Mouse (Mus musculus) liver, embryonic 11.5 days (tissue): ENCODE results near the gene Prpf18. TPM values are rescaled to one million over a fixed set of nuclear protein-coding genes. Genes with fewer than 3 reads are reported as not detected.

Experiments used
- ATAC-seq: fragments of 200-750 bp; cut with Nextera tagmentation; replicated peaks from 2 replicates; pipeline ENCODE4 v1.8.0; 2017; ENCODE audit warnings: moderate number of reproducible peaks, mild to moderate bottlenecking, moderate TSS enrichment, moderate library complexity; ENCODE audit not compliant: low FRiP score
- DNase-seq: peaks from one replicate; pipeline ENCODE4 v3.0.0-alpha.2; 2017; ENCODE audit warnings: low spot score
- H3K27ac ChIP-seq: fragments of 300-500 bp; sonication (generic); 2 replicates; pipeline ENCODE4 v1.5.1; 2014; ENCODE audit warnings: mild to moderate bottlenecking, low read depth, low read length, control low read depth
- H3K27me3 ChIP-seq: fragments of 300-500 bp; sonication (generic); replicated peaks from 2 replicates; pipeline ENCODE4 v1.6.1; 2014; ENCODE audit warnings: low read length, mixed read lengths; ENCODE audit not compliant: control insufficient read depth, insufficient read depth
- H3K36me3 ChIP-seq: fragments of 300-500 bp; sonication (generic); 2 replicates; pipeline ENCODE4 v1.6.1; 2014; ENCODE audit warnings: mild to moderate bottlenecking, low read length, moderate library complexity, mixed read lengths; ENCODE audit not compliant: control insufficient read depth, insufficient read depth
- H3K4me1 ChIP-seq: fragments of 300-500 bp; sonication (generic); replicated peaks from 2 replicates; pipeline ENCODE4 v1.6.1; 2014; ENCODE audit warnings: low read length, mixed read lengths; ENCODE audit not compliant: control insufficient read depth, insufficient read depth
- H3K4me2 ChIP-seq: fragments of 300-500 bp; sonication (generic); 2 replicates; pipeline ENCODE4 v1.6.1; 2014; ENCODE audit warnings: mild to moderate bottlenecking, control low read depth, moderate library complexity
- H3K4me3 ChIP-seq: fragments of 300-500 bp; sonication (generic); 2 replicates; pipeline ENCODE4 v1.5.1; 2014; ENCODE audit warnings: low read depth, low read length, control low read depth
- H3K9ac ChIP-seq: fragments of 300-500 bp; sonication (generic); 2 replicates; pipeline ENCODE4 v1.6.1; 2014; ENCODE audit warnings: low read depth, low read length, control low read depth
- H3K9me3 ChIP-seq: fragments of 300-500 bp; sonication (generic); 2 replicates; pipeline ENCODE4 v1.6.1; 2016; ENCODE audit warnings: low read length, inconsistent platforms, mixed read lengths; ENCODE audit not compliant: control insufficient read depth
- WGBS: fragments of 180-500 bp; shearing (Covaris S2); extraction: QIAGEN DNeasy Blood & Tissue Kit; methylation state at CpG from one replicate; pipeline ENCODE4 v1.1.7; 2014; 5-methylcytosine and 5-hydroxymethylcytosine counted together
- polyA plus RNA-seq: library from polyadenylated mRNA; unstranded; fragments of >200 nt; fragmentation: Nextera tagmentation; extraction: Ambion mirVana; gene quantifications from 2 replicates; pipeline ENCODE4 v1.2.1, GENCODE M21; 2014

Prpf18 gene
- polyA plus RNA-seq, 1 experiment from 2014 or later, result 37.1 TPM

DNA sequence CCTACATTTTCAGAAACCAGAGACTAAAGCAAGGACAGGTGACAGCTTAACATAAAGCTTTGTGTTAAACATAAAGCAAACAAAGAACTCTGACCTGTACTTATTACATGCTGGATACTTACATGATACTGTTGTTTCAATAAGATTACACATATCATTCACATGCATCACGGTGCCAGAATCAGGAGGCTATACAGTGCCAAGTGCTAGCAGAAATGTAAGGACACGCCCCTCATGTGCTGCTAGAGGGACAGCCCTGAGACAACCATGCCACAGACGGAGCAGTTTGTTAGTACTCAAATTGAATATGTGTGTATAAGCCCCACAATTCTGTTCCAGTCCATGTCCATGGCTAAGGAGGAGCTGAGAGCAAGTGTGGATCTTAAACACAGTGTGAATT lies 13.7 kb downstream of the Prpf18 start:
- H3K27me3 ChIP-seq, result no peaks in the 10 kb centered on the region
- WGBS, result 90% methylated on average over 3 of the region's 3 CpGs
- no peak overlapping the region for H3K4me3 ChIP-seq
- DNase-seq, result no peak
- H3K27ac ChIP-seq, result no peak overlapping the region
- H3K36me3 ChIP-seq, result peaks cover 21% of the 10 kb centered on the region
- H3K4me1 ChIP-seq, result no peaks in the 10 kb centered on the region
- no peak overlapping the region for H3K4me2 ChIP-seq
- ATAC-seq, result no peak
- H3K9ac ChIP-seq, result no peak overlapping the region
- H3K9me3 ChIP-seq, result no peaks in the 10 kb centered on the region

DNA sequence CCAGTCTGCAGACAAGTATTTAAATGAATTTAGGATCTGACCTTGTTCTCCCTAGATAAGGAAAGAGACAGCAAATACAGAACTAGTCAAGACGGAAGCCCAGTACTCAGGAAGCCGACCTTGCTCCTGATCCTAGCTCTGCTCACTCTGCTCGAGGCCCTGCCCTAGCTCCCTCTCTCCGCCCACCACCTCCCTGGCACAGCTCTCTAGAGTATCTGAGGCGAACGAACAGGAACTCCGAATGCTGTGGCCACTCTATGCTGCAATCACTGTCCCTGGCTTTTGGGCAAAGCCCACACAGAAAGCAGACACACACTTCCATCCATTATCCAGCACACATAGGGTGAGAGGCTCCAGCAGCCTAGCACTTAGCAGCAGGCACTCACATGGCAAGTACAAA lies 15.3 kb downstream of the Prpf18 start:
- ATAC-seq, result no peak
- Histone ChIP-seq H3K9me3 (no peaks in the 10 kb centered on the region), H3K27me3 (no peaks in the 10 kb centered on the region), H3K4me1 (no peaks in the 10 kb centered on the region), H3K9ac (no peak overlapping the region), H3K36me3 (peaks cover 23% of the 10 kb centered on the region), H3K4me2 (no peak overlapping the region), H3K4me3 (no peak overlapping the region), H3K27ac (no peak overlapping the region)
- no peak for DNase-seq
- 81% methylated on average over 7 of the region's 7 CpGs for WGBS

DNA sequence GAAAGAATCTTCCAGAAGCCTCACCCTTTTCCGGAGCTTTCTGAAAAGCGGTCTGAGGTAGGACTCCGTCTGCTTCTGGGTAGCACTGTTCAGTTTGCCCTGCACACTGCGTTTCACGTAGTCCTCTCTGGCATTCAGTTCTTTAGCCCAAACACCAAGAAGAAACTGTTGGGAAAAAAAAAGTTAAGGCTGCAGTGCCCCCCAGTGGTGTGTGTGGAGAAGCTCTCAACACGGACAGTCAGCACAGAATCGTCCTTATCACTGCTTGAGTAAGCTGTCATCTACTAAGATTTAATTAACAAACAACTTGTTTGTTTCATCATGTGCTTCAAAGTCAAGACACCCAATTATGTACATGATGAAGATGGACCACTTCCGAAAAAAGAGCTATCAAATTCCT lies 16.1 kb downstream of the Prpf18 start:
- peaks cover 23% of the 10 kb centered on the region for H3K36me3 ChIP-seq
- H3K4me3 ChIP-seq, result no peak overlapping the region
- no peaks in the 10 kb centered on the region for H3K27me3 ChIP-seq
- H3K9ac ChIP-seq, result no peak overlapping the region
- WGBS, result 87% methylated on average over 8 of the region's 8 CpGs
- ATAC-seq (no peak), DNase-seq (no peak)
- H3K27ac ChIP-seq, result no peak overlapping the region
- H3K9me3 ChIP-seq, result no peaks in the 10 kb centered on the region
- no peak overlapping the region for H3K4me2 ChIP-seq
- no peaks in the 10 kb centered on the region for H3K4me1 ChIP-seq

DNA sequence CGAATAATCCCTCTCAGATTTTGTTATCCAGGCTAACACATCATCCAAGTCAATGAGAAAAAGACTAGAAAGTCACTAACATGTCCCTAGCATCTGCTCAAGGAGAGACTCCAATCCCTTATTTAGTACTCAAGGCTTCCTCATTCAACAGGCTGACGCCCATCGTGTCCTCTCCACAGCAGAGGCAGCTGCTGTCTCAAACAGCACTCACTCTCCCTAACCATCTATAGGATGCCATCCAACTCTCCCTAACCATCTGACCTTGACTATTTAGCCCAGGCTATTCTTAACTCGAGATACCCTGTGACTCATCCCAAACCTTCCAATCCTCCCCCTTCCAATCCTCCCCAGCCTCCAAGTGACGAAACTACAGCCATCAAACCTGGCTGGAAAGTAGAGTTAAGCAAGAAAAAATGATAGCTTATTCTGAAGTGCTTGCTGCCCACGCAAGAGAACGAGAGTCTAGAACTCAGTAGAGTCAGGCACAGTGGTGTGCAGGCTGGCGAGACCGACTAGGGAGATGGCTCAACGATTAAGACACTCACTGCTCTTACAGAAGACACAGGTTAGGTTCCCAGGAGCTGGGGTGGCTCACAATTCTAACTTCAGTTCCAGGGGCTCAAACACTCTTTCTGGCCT lies 21.6 kb downstream of the Prpf18 start:
- no peaks in the 10 kb centered on the region for H3K4me1 ChIP-seq
- 89% methylated on average over 10 of the region's 10 CpGs for WGBS

GRCm38 (mm10) chr2:4629470-4629869 lies 22.4 kb downstream of the Prpf18 start:
- peaks cover 13% of the 10 kb centered on the region; the same call in 1 of the 2 replicates for H3K36me3 ChIP-seq
- no peak overlapping the region for H3K4me2 ChIP-seq
- ATAC-seq (no peak), DNase-seq (no peak)
- 90% methylated on average over 11 of the region's 11 CpGs for WGBS
- no peaks in the 10 kb centered on the region for H3K9me3 ChIP-seq
- no peak overlapping the region for H3K4me3 ChIP-seq
- no peak overlapping the region for H3K27ac ChIP-seq
- H3K27me3 ChIP-seq, result no peaks in the 10 kb centered on the region
- H3K4me1 ChIP-seq, result no peaks in the 10 kb centered on the region
- H3K9ac ChIP-seq, result no peak overlapping the region

More for the DNA sequence above, 21.6 kb downstream of the Prpf18 start:
- no peak overlapping the region for H3K4me2 ChIP-seq
- no peaks in the 10 kb centered on the region for H3K9me3 ChIP-seq
- H3K4me3 ChIP-seq, result no peak overlapping the region
- H3K36me3 ChIP-seq, result peaks cover 13% of the 10 kb centered on the region; the same call in 1 of the 2 replicates
- DNase-seq (no peak), ATAC-seq (no peak)
- no peak overlapping the region for H3K9ac ChIP-seq
- H3K27ac ChIP-seq, result no peak overlapping the region
- no peaks in the 10 kb centered on the region for H3K27me3 ChIP-seq

GRCm38 (mm10) chr2:4628920-4629319 lies 23.0 kb downstream of the Prpf18 start:
- Histone ChIP-seq H3K36me3 (peaks cover 13% of the 10 kb centered on the region; the same call in 1 of the 2 replicates), H3K9me3 (no peaks in the 10 kb centered on the region), H3K4me3 (no peak overlapping the region), H3K9ac (no peak overlapping the region), H3K4me1 (no peaks in the 10 kb centered on the region), H3K27ac (no peak overlapping the region), H3K4me2 (no peak overlapping the region), H3K27me3 (no peaks in the 10 kb centered on the region)
- WGBS, result 88% methylated on average over 2 of the region's 2 CpGs
- ATAC-seq (no peak), DNase-seq (no peak)

DNA sequence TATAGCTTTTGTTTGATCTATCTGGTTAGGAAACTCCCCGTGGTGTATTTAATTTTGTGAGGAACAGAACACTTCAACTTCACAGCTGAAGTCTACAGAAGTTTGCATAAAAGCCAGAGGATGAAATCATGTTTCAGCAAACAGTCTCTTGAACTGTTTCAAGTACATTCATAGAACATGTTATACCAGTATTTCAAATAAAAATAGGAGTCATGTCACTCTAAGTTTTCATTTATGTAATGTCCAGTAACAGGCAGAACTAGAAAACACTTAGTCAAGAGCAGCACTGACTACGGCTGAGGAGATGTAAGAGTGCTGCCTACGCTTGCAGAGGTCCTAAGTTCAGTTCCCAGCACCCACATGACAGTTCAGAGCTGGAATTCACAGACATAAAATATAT lies 25.0 kb downstream of the Prpf18 start:
- Histone ChIP-seq H3K9me3 (no peaks in the 10 kb centered on the region), H3K4me2 (no peak overlapping the region), H3K4me3 (no peak overlapping the region), H3K4me1 (no peaks in the 10 kb centered on the region), H3K36me3 (peaks cover 6% of the 10 kb centered on the region), H3K9ac (no peak overlapping the region), H3K27me3 (no peaks in the 10 kb centered on the region), H3K27ac (no peak overlapping the region)
- DNase-seq, result no peak
- no peak for ATAC-seq
- WGBS, result 90% methylated on average over 3 of the region's 3 CpGs

GRCm38 (mm10) chr2:4621471-4621985 lies 30.4 kb downstream of the Prpf18 start:
- 84% methylated on average over 3 of the region's 3 CpGs for WGBS
- H3K9me3 ChIP-seq, result no peaks in the 10 kb centered on the region
- H3K36me3 ChIP-seq, result peaks cover 4% of the 10 kb centered on the region
- H3K4me3 ChIP-seq, result no peak overlapping the region
- no peaks in the 10 kb centered on the region for H3K27me3 ChIP-seq
- no peaks in the 10 kb centered on the region for H3K4me1 ChIP-seq
- no peak for ATAC-seq
- H3K4me2 ChIP-seq, result no peak overlapping the region
- H3K9ac ChIP-seq, result no peak overlapping the region
- no peak for DNase-seq
- no peak overlapping the region for H3K27ac ChIP-seq
